Mouse (Mus musculus): ENCODE measurements around the gene Apc2. TPM values are rescaled to one million over a fixed set of nuclear protein-coding genes. Genes with fewer than 3 reads are reported as not detected.

Apc2 gene
- total RNA-seq, 2 experiments from 2014 or later, result 2.1 to 3.7 TPM

DNA sequence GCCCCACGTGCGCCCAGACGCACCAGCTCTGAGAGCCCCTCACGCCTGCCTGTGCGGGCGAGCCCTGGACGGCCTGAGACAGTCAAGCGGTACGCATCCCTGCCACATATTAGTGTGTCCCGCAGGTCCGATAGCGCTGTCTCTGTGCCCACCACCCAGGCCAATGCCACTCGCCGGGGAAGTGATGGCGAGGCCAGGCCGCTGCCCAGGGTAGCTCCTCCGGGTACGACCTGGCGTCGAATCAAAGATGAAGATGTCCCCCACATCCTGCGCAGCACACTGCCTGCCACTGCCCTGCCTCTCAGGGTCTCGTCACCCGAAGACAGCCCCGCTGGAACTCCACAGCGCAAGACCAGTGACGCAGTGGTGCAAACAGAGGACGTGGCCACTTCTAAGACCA is 19.5 kb downstream of the Apc2 start:
- DNase-seq, result no peak
- intact Hi-C loops (cut with DNase I), result no loop called here

DNA sequence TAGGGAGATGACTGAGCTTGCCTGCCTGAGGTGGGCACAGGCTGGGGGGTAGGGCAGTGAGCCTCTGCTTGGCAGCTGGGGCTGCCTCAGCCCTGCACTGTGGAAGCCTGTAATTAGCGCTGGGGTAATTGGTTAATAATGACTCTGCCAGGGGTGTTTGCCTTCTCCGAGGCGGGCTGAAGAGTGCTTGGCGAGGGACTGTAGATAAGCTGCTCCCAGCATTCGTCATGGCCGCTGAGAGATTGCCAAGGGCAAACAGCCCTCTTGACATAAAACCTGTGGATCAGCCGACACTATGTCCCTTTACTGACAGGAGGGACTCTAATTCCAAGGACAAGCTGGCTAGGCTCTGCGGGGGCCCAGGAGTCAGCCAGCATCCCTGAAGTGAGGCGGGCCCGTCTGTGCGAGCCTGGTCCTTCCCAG is 20.6 kb downstream of the Apc2 start:
- intact Hi-C loops (cut with DNase I), result no loop called here
- DNase-seq, result no peak

DNA sequence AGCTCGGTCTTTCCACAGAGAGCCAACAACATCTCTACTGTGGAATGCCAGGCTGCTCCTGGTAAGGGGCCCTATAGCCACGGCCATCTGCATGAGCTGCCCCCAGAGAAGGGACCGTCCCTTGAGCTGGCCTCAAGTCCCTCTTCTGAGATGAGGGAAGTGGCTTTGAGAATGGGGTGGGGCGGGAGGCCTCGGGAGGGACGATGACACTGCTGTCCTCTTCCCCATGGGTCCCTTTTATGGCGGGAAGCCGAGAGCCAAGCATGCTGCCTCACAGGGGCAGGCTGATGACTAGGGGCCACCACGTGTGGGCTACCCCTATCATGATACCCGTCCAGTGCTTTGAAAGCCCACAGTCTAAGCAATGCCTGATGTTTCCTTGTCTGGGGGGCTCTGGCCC is 21.2 kb downstream of the Apc2 start:
- intact Hi-C loops (cut with DNase I), result no loop called here
- no peak for DNase-seq

DNA sequence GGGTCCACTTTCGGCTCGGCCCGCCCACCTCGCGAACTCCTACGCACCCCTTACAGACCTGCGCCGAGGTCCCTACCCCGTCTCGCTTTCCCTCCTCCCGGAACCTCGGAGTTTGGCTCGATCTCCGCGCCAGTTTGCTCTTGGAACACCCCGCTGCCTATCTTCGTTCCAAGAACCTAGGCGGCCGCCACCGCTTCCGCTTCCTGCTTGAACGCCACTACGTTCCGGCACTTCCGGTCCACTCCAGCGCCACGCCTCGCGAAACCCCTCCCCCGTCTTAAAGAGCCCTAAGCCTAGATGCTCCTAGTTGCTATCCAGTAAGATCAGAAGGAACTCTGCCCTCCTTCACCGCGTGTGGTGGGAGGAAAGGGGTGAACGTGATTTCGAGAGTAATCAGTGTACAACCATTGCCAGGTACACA is 24.6 kb downstream of the Apc2 start, which contains the start of gene 2310011J03Rik:
Gene 2310011J03Rik, minus strand, starts transcription at position 198 of the 421 bp plus-strand sequence.
- intact Hi-C loops (cut with DNase I), result loop anchor here (2.0 kb wide), 1 partner anchor 26 kb away; the partner anchor contains the start of gene Apc2
- peak; percentile 90 to 91 for DNase-seq

DNA sequence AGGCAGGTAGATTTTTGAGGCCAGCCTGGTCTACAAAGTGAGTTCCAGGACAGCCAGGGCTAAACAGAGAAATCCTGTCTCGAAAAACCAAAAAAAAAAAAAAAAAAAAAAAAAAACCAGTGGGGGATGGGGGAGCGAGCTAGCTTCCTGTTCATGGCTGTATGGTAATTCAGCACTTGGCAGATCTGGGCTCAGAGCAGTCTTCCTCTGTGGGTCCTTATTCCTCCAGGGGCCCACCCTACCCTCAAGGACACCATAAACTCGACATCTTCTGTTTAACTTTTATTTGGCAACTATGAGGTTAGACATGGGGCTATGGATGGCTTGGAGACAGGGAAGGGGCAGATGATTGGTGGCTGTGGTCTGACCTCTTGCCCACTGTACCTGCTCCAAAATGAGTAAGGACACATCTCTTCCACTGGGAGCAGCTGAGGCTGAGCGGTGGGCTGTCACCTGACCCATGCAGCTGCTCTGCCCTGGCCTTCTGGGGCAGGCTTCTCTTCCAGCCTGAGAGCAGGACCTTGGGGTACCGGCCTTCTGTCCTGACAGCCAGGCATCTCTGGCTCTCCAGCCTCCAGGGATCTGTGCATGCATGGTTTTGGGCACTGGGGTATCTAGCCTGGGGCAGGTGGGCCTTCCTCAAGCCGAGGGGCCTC is 25.4 kb downstream of the Apc2 start:
- no peak for DNase-seq

DNA sequence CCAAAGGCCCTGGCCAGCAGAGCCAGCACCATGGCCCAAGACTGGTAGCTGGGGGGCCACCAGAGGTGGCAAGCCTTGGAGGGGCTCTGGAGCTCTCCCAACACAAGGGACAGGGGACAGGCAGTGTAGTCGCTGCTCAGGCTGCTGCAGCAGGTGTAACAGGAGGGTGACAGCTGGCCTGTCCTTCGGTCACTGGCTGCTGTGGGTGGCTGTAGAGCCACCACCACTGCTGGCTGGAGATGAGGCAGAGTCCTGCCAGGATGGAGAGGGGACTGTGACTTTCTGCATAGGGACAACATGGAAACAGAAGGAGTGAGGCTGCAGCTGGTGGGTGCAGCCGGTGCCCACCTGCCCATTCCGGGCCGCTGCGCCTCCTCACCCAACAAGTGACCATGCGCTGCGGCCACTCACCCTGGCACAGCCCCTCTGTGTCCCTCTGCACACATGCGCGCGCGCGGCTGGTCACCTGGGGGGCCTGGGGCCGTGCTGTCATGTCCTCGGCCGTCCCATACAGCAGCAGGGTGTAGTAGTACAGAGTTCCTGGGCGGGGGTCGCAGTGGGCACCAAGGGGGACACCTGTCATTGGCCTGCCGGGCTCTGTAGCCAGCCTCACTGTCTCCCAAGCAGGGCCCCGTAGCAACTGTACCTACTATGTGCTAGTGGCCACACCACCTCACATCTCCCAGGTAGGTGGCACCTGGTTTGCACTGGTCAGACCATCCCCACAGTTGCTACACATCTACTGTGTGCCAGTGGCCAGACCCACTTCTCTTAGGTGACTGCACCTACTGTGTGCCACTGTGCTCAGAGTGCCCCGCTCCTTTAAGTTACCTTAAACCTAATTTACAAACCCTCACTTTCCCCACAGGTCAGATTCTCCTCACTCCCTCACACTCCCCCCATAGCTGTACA is 26.1 kb downstream of the Apc2 start:
- no peak for DNase-seq
- intact Hi-C loops (cut with DNase I), result loop anchor here (2.0 kb wide), 1 partner anchor 27 kb away; the partner anchor contains the start of gene Apc2

More for the DNA sequence above, 25.4 kb downstream of the Apc2 start:
- intact Hi-C loops (cut with DNase I), result loop anchor here (2.0 kb wide), 1 partner anchor 26 kb away; the partner anchor contains the start of gene Apc2

DNA sequence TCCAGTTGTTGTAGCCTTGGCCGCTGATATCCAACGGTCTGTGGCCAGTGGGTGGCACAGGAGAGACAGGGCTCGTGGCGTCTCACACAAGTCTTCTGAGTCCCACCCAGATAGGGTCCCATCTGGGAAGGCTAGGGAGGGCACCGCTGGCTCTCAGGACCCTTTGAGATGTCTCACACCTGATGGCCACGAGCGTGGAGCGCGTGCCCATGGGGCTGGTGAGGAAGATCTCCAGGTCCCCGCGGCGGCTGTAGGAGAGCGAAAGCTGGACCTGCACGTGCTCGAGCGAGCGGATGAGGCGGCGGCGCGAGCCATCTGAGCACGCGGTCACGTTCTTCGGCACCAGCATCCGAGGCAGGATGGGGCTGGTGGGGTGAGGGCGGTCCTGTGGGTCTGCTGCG is 27.0 kb downstream of the Apc2 start:
- intact Hi-C loops (cut with DNase I), result no loop called here
- peak in 1 of 2 experiments; percentile 48 for DNase-seq

DNA sequence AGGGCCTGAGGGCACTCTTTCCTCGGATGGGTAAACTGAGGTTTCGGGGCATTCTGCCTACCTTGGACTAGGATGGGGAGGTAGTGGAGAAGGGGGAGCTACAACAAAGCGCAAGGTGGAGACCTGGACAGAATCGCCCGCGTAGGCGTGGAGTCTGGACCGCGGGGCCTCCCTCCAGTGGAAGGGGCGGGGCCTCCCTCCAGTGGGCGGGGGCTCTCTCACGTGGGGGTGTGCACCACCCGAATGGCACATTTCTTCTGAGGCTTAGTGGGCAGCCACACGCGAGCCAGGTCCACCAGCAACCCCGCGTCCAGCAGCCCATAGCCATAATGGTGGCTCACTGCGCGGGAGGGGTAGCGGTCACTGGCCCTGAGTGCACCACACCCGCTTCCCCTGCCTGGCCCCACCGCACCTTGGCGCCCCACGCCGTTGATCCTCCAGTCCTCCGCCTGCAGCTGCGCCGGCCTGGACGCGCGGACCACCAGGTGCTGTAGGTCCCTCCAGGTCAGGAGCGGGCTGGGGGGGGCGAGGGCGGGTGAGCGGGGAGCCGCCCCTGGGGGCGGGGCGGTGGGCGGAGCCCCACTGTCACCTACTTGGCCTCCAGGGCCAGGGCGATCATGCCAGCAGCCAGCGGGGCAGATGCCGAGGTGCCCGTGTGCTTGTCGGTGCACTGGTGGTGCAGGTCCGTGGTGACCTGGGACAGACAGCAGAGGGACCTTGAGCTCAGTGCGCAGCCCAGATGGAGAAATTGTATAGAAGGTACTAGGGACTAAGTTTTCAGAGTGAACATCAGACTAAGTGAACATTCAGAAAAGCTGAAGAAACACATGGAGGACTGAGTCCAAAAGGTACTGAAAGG is 27.7 kb downstream of the Apc2 start:
- intact Hi-C loops (cut with DNase I), result no loop called here
- DNase-seq, result peak; percentile 74 to 77

DNA sequence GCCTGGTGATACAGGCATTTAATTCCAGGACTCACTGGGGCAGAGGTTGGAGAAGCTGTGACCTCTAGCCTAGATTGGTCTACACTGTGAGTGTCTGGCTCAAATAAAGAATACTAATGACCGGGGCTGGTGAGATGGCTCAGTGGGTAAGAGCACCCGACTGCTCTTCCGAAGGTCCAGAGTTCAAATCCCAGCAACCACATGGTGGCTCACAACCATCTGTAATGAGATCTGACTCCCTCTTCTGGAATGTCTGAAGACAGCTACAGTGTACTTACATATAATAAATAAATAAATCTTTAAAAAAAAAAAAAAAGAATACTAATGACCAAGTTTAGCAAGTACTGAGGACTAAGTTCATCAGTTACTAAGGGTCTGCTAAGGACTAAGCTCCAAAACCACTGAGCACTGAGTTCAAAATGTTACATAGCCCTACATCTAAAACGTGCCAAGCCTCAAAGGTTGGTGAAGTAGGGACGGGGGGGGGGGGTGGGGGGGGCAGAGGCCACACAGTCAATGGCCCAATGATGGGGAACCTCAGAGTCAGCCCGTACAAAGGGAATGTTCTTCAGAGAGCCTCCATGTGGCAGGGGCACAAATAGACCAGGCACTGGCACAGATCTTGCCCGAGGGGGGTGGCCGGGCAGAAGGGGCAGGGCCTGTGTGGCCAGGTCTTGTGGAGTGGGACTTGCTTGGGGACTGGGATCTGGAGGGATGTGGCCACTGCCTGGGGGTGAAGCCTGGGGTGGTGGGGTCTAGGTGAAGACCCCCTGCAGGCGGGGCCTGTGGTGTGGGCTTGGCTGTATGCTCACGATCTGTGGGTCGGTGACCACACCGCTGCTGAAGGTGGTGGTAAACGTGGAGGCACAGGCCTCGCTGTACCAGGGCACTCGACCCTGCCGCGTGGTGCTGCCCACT is 28.6 kb downstream of the Apc2 start:
- no peak for DNase-seq
- intact Hi-C loops (cut with DNase I), result no loop called here

DNA sequence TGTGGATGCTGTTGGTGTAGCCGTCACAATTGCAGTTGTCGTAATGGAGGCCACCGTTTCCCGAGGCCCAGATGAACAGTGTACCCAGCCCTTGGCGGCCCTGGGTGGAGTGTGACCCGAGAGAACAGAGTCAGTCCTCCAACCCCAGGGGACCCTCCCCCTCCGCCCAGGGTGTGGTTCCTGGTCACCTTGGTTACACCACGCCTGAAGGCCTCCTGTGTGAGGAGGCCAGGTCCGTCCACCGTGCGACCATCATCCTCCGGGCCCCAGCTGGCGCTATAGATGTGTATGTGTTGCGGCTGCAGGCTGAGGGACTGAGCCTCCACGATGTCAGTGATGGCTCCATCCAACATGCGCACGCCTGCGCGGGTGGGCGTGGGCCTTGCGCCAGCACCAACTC is 29.3 kb downstream of the Apc2 start:
- DNase-seq, result no peak
- intact Hi-C loops (cut with DNase I), result no loop called here

DNA sequence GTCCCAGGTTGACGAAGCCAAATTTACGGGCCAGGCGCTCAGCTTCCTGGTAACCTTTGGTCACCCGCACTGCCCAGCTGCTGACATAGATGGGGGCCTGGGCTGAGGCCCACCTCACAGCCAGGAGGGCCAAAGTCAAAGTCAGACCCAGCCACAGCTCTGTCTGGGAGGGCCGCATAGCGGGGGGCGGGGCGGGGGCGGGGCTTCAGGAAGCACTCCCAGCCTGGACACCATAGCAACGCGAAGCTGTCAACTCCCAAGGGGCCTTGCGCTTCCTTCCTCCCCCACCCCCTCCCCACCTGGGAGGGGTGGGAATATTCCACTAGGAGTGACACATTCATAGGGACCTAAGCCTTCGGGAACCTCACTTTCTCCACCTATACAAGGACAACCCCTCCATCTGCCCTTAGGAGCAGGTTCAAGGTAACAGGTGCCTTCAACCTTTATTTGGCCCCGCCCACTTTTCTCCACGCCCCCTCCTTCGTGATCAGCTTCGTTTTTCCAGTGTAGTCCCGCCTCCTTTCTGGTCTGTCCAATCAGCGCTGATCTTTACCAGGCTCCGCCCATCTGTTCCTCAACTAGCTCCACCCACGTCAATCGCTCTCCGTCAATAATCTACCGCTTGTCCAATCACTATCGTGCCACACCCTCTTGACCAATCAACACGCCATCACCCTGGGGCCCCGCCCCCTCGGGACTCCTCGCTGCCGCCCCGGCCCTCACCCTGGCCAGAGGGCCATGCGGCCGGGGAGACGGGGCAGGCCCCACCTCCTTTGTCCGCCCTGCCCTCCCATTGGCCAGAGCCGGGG is 33.7 kb downstream of the Apc2 start, which contains the start of the genes Pcsk4 and Reep6:
Gene Pcsk4, minus strand, starts transcription at position 226 of the 809 bp plus-strand sequence.
Gene Reep6, plus strand, starts transcription at position 681 of the 809 bp plus-strand sequence.
- DNase-seq, result peak; percentile 85 to 86
- intact Hi-C loops (cut with DNase I), result no loop called here

DNA sequence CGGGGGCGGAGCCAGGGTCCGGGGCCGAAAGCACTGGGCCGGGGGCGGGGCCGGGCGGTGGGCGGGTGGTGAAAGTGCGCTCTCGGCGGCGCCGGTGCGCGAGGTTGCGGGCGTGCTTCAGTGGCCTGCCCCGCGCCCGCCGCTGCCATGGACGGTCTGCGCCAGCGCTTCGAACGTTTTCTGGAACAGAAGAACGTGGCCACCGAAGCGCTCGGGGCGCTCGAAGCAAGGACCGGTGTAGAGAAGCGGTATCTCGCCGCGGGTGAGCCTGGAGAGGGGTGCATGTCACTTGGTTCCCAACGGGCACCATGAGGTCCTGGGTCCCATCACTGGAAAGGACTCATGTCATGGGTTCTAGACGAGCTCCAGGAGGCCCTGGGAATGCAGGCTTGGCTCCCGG is 34.3 kb downstream of the Apc2 start:
- intact Hi-C loops (cut with DNase I), result no loop called here

DNA sequence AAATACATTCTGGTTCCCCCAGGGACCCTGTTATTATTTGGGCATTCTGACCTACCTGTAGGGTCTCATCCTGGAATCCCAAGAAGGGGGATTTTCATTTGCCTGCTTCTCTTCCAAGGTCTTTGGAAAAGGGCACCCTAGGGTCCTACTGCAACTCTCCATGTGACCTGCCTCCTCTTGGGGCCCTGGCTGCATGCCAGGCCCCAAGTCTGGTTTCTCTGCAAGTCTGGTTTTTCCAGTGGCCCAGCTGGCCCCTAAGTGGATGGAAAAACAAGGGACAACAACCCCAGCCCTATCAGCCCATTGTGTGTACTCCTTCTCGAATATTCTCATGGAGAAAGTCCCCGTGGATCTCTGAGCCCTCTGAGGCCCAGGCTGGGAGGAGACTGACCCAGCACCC is 35.1 kb downstream of the Apc2 start:
- DNase-seq, result no peak
- intact Hi-C loops (cut with DNase I), result no loop called here

More for the DNA sequence above, 34.3 kb downstream of the Apc2 start:
- no peak for DNase-seq

DNA sequence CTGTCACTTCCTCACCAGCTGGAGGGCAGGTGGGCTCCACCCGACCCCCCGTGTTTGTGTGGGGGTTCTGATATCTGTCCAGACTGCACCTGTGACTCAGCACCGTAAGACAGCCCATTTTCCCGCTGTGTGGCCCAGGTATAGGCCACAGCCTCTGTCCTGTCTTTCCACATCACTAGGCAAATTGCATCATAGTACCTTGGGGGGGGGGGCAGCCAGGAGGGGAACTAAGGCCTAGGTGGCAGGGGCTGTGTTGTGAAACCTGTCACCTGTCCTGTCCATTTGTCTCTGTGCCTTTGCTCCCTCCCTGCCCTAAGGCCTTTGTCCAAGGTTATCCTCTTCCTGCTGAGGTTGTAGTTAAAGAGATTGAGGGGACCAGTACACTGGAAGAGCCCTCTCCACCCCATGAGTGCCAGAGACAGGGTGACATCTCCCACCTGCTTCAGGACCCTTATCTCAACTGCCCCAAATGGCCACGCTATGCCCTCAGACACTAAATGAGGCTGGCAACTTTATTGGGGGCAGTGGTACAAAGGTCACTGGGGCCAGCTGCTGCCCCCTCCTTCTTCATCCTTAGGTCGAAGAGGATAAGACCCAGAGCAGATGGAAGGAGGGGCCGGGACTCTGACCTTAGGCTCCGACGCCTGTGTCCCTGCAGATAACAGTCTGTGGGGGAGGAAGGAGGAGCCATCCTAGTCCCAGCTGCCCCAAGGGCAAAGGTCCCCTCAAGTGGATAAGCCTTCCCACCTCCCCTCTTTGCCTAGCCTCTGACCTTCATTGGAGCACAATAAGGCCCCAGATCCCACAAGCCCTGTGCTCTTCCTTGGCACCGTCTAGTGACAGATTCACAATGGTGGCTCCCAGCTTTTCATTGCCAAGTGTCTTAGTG is 36.1 kb downstream of the Apc2 start:
- intact Hi-C loops (cut with DNase I), result no loop called here
- DNase-seq, result no peak

DNA sequence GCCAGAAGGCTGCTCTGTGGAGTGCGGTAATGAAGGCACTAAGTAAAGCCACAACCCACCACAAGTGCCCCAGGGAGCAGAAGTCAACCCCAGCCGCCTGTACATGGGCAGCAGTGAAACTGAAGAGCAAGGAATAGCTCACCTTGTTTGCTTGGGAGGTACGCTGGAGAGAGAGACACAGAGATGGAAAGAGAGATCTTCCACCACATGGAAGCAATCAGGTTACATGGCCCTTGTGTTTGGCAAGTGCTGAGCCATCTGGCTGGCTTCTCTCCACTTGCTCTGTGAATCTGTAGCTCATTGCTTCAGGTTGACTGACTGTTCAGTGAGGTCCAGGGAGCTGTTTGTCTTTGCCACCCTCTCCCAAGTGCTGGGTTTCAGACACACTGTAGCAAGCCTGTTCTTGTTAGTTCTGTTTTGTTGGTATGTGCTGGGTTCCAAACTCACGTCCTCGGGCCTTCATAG is 36.8 kb downstream of the Apc2 start:
- intact Hi-C loops (cut with DNase I), result no loop called here
- DNase-seq, result no peak

DNA sequence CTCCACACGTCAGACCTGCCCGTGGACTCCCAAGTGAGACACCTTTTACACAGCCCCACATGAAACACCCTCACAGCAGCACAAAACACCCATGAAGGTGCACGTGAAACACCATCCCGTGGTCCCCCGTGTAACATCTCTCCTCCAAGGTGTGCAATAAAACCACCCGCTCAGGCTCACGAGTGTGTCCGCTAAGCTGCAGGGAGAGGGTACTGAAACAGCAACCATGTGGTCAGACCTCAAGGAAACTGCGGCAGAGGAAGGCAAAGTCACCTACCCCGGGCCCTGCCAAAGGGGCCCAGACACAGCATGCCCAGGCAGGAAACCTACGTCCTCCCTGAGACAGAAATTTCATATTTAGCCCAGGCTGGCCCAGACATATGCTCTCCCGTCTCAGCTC is 40.5 kb downstream of the Apc2 start:
- no peak for DNase-seq
- intact Hi-C loops (cut with DNase I), result no loop called here
